Mouse (Mus musculus) forebrain, embryonic 15.5 days (tissue): ENCODE measurements at regions not wholly inside any gene's neighbourhood (a gene's known extent, or its start where the extent isn't known, plus 50 kb on each side); places are given as distances from the start of the nearest gene placed in this dataset.

ENCODE experiments used
- ATAC-seq: fragments of 200-750 bp; cut with Nextera tagmentation; replicated peaks from 2 replicates; pipeline ENCODE4 v1.8.0; 2017; ENCODE audit warnings: mild to moderate bottlenecking, moderate TSS enrichment, moderate library complexity
- H3K27ac ChIP-seq: fragments of 300-500 bp; sonication (generic); replicated peaks from 2 replicates; pipeline ENCODE4 v1.5.1; 2015; ENCODE audit warnings: mild to moderate bottlenecking, inconsistent platforms
- H3K27me3 ChIP-seq: fragments of 300-500 bp; sonication (generic); 2 replicates; pipeline ENCODE4 v1.6.1; 2015; ENCODE audit warnings: inconsistent platforms
- H3K36me3 ChIP-seq: fragments of 300-500 bp; sonication (generic); 2 replicates; pipeline ENCODE4 v1.6.1; 2015; ENCODE audit warnings: mild to moderate bottlenecking, inconsistent platforms
- H3K4me1 ChIP-seq: fragments of 300-500 bp; sonication (generic); 2 replicates; pipeline ENCODE4 v1.6.1; 2015; ENCODE audit warnings: inconsistent platforms
- H3K4me2 ChIP-seq: fragments of 300-500 bp; sonication (generic); replicated peaks from 2 replicates; pipeline ENCODE4 v1.6.1; 2015; ENCODE audit warnings: mild to moderate bottlenecking, inconsistent platforms
- H3K4me3 ChIP-seq: fragments of 300-500 bp; sonication (generic); 2 replicates; pipeline ENCODE4 v1.5.1; 2015; ENCODE audit warnings: mild to moderate bottlenecking, inconsistent platforms
- H3K9ac ChIP-seq: fragments of 300-500 bp; sonication (generic); replicated peaks from 2 replicates; pipeline ENCODE4 v1.6.1; 2015; ENCODE audit warnings: mild to moderate bottlenecking, inconsistent platforms
- H3K9me3 ChIP-seq: fragments of 300-500 bp; sonication (generic); 2 replicates; pipeline ENCODE4 v1.6.1; 2016; ENCODE audit warnings: inconsistent platforms
- WGBS: fragments of 180-500 bp; shearing (Covaris S2); methylation state at CpG from one replicate; pipeline ENCODE4 v1.1.7; 2015; ENCODE audit warnings: mixed read lengths; 5-methylcytosine and 5-hydroxymethylcytosine counted together

- H3K27ac ChIP-seq: no peak overlapping the region
- no peaks in the 10 kb centered on the region for H3K27me3 ChIP-seq
- ATAC-seq: no peak
- no peaks in the 10 kb centered on the region for H3K36me3 ChIP-seq
- no peaks in the 10 kb centered on the region for H3K9me3 ChIP-seq
- H3K9ac ChIP-seq: no peak overlapping the region
- no peak overlapping the region for H3K4me2 ChIP-seq
- H3K4me3 ChIP-seq: no peak overlapping the region
- 78% methylated on average over 4 of the region's 4 CpGs for WGBS
- no peaks in the 10 kb centered on the region for H3K4me1 ChIP-seq
Measured at GRCm38 (mm10) chr5:28710517-28710916, 243.5 kb upstream of the Shh start.

- no peak overlapping the region for H3K4me2 ChIP-seq
- H3K4me3 ChIP-seq: no peak overlapping the region
- no peak overlapping the region for H3K9ac ChIP-seq
- no peak for ATAC-seq
- no peak overlapping the region for H3K27ac ChIP-seq
- H3K27me3 ChIP-seq: no peaks in the 10 kb centered on the region
- no peaks in the 10 kb centered on the region for H3K36me3 ChIP-seq
- H3K4me1 ChIP-seq: no peaks in the 10 kb centered on the region
- H3K9me3 ChIP-seq: no peaks in the 10 kb centered on the region
- 76% methylated on average over 2 of the region's 2 CpGs for WGBS
Measured at GRCm38 (mm10) chr5:28709626-28710025, 242.6 kb upstream of the Shh start.

GRCm38 (mm10) chr5:28704359-28704758 is 237.3 kb upstream of the Shh start:
- H3K9ac ChIP-seq: no peak overlapping the region
- whole genome bisulfite sequencing: 83% methylated on average over 1 of the region's 1 CpGs
- H3K27ac ChIP-seq: no peak overlapping the region
- H3K4me3 ChIP-seq: no peak overlapping the region
- H3K4me1 ChIP-seq: no peaks in the 10 kb centered on the region
- no peak for ATAC-seq
- H3K4me2 ChIP-seq: no peak overlapping the region
- H3K9me3 ChIP-seq: no peaks in the 10 kb centered on the region
- H3K36me3 ChIP-seq: no peaks in the 10 kb centered on the region
- no peaks in the 10 kb centered on the region for H3K27me3 ChIP-seq

GRCm38 (mm10) chr5:28696966-28697365 is 229.9 kb upstream of the Shh start:
- H3K9ac ChIP-seq: no peak overlapping the region

GRCm38 (mm10) chr5:28690110-28690509 is 223.1 kb upstream of the Shh start:
- no peak overlapping the region for H3K27ac ChIP-seq
- 86% methylated on average over 6 of the region's 6 CpGs for WGBS
- no peaks in the 10 kb centered on the region for H3K9me3 ChIP-seq
- H3K4me2 ChIP-seq: no peak overlapping the region
- no peaks in the 10 kb centered on the region for H3K4me1 ChIP-seq
- no peaks in the 10 kb centered on the region for H3K27me3 ChIP-seq
- ATAC-seq: no peak
- H3K4me3 ChIP-seq: no peak overlapping the region
- no peak overlapping the region for H3K9ac ChIP-seq
- H3K36me3 ChIP-seq: no peaks in the 10 kb centered on the region

More at GRCm38 (mm10) chr5:28696966-28697365, 229.9 kb upstream of the Shh start:
- H3K36me3 ChIP-seq: no peaks in the 10 kb centered on the region
- H3K4me3 ChIP-seq: no peak overlapping the region
- H3K27ac ChIP-seq: no peak overlapping the region
- H3K4me1 ChIP-seq: no peaks in the 10 kb centered on the region
- no peak overlapping the region for H3K4me2 ChIP-seq
- no peaks in the 10 kb centered on the region for H3K9me3 ChIP-seq
- 64% methylated on average over 3 of the region's 3 CpGs for WGBS
- no peak for ATAC-seq
- no peaks in the 10 kb centered on the region for H3K27me3 ChIP-seq

GRCm38 (mm10) chr5:28689651-28690050 is 222.6 kb upstream of the Shh start:
- 62% methylated on average over 2 of the region's 2 CpGs for WGBS
- Histone ChIP-seq H3K4me1 (no peaks in the 10 kb centered on the region), H3K27me3 (no peaks in the 10 kb centered on the region), H3K36me3 (no peaks in the 10 kb centered on the region), H3K4me3 (no peak overlapping the region), H3K27ac (no peak overlapping the region), H3K9ac (no peak overlapping the region), H3K9me3 (no peaks in the 10 kb centered on the region), H3K4me2 (no peak overlapping the region)
- ATAC-seq: no peak

GRCm38 (mm10) chr5:28689136-28689535 is 222.1 kb upstream of the Shh start:
- ATAC-seq: no peak
- H3K27me3 ChIP-seq: no peaks in the 10 kb centered on the region
- no peak overlapping the region for H3K4me3 ChIP-seq
- 79% methylated on average over 3 of the region's 3 CpGs for WGBS
- no peaks in the 10 kb centered on the region for H3K36me3 ChIP-seq
- H3K4me2 ChIP-seq: no peak overlapping the region
- no peaks in the 10 kb centered on the region for H3K9me3 ChIP-seq
- no peak overlapping the region for H3K27ac ChIP-seq
- H3K9ac ChIP-seq: no peak overlapping the region
- H3K4me1 ChIP-seq: no peaks in the 10 kb centered on the region

- H3K4me2 ChIP-seq: no peak overlapping the region
- peaks cover 4% of the 10 kb centered on the region for H3K4me1 ChIP-seq
- H3K9me3 ChIP-seq: no peaks in the 10 kb centered on the region
- H3K9ac ChIP-seq: no peak overlapping the region
- no peaks in the 10 kb centered on the region for H3K36me3 ChIP-seq
- no peak overlapping the region for H3K4me3 ChIP-seq
- H3K27ac ChIP-seq: no peak overlapping the region
- ATAC-seq: no peak
- 81% methylated on average over 6 of the region's 6 CpGs for WGBS
- H3K27me3 ChIP-seq: no peaks in the 10 kb centered on the region
Measured at GRCm38 (mm10) chr5:28682821-28683220, 215.8 kb upstream of the Shh start.

GRCm38 (mm10) chr5:28680311-28680710 is 213.3 kb upstream of the Shh start:
- peaks cover 4% of the 10 kb centered on the region for H3K4me1 ChIP-seq
- no peaks in the 10 kb centered on the region for H3K9me3 ChIP-seq
- WGBS: 97% methylated on average over 1 of the region's 1 CpGs
- no peak for ATAC-seq
- no peaks in the 10 kb centered on the region for H3K36me3 ChIP-seq
- no peak overlapping the region for H3K27ac ChIP-seq
- no peak overlapping the region for H3K4me3 ChIP-seq
- no peak overlapping the region for H3K9ac ChIP-seq
- H3K4me2 ChIP-seq: no peak overlapping the region
- no peaks in the 10 kb centered on the region for H3K27me3 ChIP-seq

GRCm38 (mm10) chr5:28679761-28680160 is 212.7 kb upstream of the Shh start:
- Histone ChIP-seq H3K27ac (no peak overlapping the region), H3K27me3 (no peaks in the 10 kb centered on the region), H3K9me3 (no peaks in the 10 kb centered on the region), H3K4me1 (peaks cover 4% of the 10 kb centered on the region), H3K9ac (no peak overlapping the region), H3K4me3 (no peak overlapping the region), H3K4me2 (no peak overlapping the region), H3K36me3 (no peaks in the 10 kb centered on the region)
- ATAC-seq: peak; percentile 52
- WGBS: 69% methylated on average over 1 of the region's 1 CpGs

GRCm38 (mm10) chr5:28630186-28630585 is 163.1 kb upstream of the Shh start:
- H3K36me3 ChIP-seq: no peaks in the 10 kb centered on the region
- H3K4me2 ChIP-seq: no peak overlapping the region
- 87% methylated on average over 4 of the region's 4 CpGs for WGBS
- no peak overlapping the region for H3K4me3 ChIP-seq
- ATAC-seq: no peak
- no peaks in the 10 kb centered on the region for H3K27me3 ChIP-seq
- no peaks in the 10 kb centered on the region for H3K4me1 ChIP-seq
- H3K9me3 ChIP-seq: no peaks in the 10 kb centered on the region
- H3K27ac ChIP-seq: no peak overlapping the region
- H3K9ac ChIP-seq: no peak overlapping the region

- H3K4me1 ChIP-seq: no peaks in the 10 kb centered on the region
- no peaks in the 10 kb centered on the region for H3K27me3 ChIP-seq
- whole genome bisulfite sequencing: 88% methylated on average over 3 of the region's 3 CpGs
- no peak overlapping the region for H3K27ac ChIP-seq
- no peak for ATAC-seq
- H3K9ac ChIP-seq: no peak overlapping the region
- H3K36me3 ChIP-seq: no peaks in the 10 kb centered on the region
- H3K4me3 ChIP-seq: no peak overlapping the region
- H3K4me2 ChIP-seq: no peak overlapping the region
- H3K9me3 ChIP-seq: no peaks in the 10 kb centered on the region
Measured at GRCm38 (mm10) chr5:28611885-28612284, 144.8 kb upstream of the Shh start.

- no peaks in the 10 kb centered on the region for H3K27me3 ChIP-seq
- ATAC-seq: no peak
- no peak overlapping the region for H3K9ac ChIP-seq
- WGBS: 26% methylated on average over 1 of the region's 1 CpGs
- no peak overlapping the region for H3K4me3 ChIP-seq
- H3K9me3 ChIP-seq: no peaks in the 10 kb centered on the region
- H3K27ac ChIP-seq: no peak overlapping the region
- no peaks in the 10 kb centered on the region for H3K4me1 ChIP-seq
- no peaks in the 10 kb centered on the region for H3K36me3 ChIP-seq
- H3K4me2 ChIP-seq: no peak overlapping the region
Measured at GRCm38 (mm10) chr5:28596537-28597314, 129.7 kb upstream of the Shh start.
